Mouse (Mus musculus) left cerebral cortex, postnatal 14 days (tissue): Measurements from ENCODE around the gene Creb5. TPM values are rescaled to one million over a fixed set of nuclear protein-coding genes. Genes with fewer than 3 reads are reported as not detected.
A peak's percentile ranks its signal among the peaks of the same experiment; 100 is the strongest.

Source experiments
- DNase-seq, 2 experiments: peaks; one replicate each; pipeline ENCODE4 v3.0.0; 2021 to 2022; ENCODE audit warnings: low spot score in 2 of 2, mixed read lengths in 1 of 2
- intact Hi-C: fragments of 180-260 bp; cut with DNase I; formaldehyde crosslinking; loops from one replicate; pipeline ENCODE4 v1.15.1; 2025
- total RNA-seq, 2 experiments: library from RNA; stranded (reverse); gene quantifications; 2 replicates each; pipeline ENCODE4 v1.2.3; 2021

The Creb5 gene
- total RNA-seq, 2 experiments from 2014 or later = 3.8 to 4.0 TPM

DNA sequence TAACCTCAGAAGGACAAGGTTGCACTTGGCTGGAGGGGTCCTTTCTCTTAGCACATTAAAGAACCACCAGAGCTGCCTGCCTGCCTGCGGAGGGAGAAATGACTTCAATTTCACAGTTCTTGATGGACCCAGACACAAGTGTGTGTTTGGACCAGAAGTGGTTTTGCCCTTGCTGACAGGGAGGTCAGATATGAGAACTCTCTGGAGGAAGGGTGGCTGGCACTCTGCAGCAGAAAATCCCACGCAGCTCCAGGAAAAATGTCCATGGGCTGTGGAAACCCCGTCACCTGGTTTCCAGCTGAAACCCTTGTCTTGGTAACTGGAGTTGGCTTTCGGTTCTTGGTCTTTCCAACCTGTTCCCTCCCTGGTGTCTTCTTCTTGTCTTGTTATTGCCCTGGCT, 285.4 kb downstream of the Creb5 start:
- intact Hi-C loops = no loop called here
- DNase-seq = no peak

GRCm38 (mm10) chr6:53572979-53573710, 286.1 kb downstream of the Creb5 start:
- DNase-seq = peak; percentile 84 to 93
- intact Hi-C loops = no loop called here

DNA sequence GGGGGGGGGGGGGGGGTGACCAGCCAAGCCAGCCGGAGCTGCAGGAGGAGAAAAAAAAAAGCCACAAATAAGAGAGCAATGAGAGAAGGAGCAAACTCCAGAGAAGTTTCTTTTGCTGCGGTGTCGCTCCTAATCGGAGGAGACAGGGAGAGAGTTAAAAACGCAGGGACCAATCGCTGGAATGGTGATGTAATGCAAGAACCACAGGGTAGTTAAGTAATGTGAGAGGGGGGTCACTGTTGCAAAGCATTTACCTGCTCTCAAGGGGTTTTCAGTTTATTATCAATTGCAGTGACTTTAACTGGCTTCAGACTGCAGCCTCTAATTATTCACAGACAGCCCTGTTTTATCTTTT, 286.6 kb downstream of the Creb5 start:
- intact Hi-C loops = no loop called here
- no peak for DNase-seq

DNA sequence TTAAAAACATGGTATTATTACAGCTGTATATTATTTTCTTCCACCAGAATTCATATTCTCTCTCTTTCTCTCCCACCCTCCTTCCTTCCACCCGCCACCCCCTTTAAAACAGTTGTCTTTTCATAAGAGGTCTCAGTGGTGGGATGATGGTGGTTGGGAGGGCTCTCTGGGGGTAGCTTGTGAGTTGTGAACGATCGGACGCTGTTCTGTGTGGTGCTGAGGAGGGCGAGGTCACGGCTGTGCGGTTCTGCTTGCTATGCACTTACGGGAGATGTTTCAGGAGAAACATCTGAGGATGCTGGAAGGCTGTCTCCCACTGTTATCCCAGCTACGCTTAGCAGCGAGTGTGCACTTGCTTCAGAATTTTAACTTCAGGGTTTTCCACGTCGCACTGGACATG, 287.0 kb downstream of the Creb5 start:
- intact Hi-C loops = no loop called here
- DNase-seq = no peak

- DNase-seq = no peak
- intact Hi-C loops = no loop called here
Observed at GRCm38 (mm10) chr6:53575191-53575590, 288.1 kb downstream of the Creb5 start.

GRCm38 (mm10) chr6:53575836-53576235, 288.8 kb downstream of the Creb5 start:
- intact Hi-C loops = no loop called here
- DNase-seq = no peak

DNA sequence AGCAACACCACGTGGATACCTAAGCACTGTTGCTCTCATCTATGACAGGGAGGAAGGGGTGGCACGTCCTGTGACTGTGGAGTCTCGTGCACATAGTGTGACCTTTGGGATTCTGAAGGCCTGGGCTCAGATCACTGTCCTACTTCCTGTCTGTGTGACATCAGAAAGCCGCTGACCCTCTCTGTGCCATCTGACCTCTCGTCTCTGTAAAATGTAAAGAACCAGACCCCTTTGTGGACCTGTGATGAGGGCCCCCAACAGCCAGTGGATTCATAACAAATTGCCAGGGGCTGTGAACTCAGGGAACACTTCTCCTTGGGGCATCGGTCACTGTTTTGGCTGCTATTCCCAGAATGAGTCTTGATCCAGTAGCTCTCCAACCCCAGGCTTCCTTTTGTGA, 289.8 kb downstream of the Creb5 start:
- intact Hi-C loops = no loop called here
- DNase-seq = no peak

GRCm38 (mm10) chr6:53577776-53578175, 290.7 kb downstream of the Creb5 start:
- DNase-seq = no peak
- intact Hi-C loops = no loop called here

DNA sequence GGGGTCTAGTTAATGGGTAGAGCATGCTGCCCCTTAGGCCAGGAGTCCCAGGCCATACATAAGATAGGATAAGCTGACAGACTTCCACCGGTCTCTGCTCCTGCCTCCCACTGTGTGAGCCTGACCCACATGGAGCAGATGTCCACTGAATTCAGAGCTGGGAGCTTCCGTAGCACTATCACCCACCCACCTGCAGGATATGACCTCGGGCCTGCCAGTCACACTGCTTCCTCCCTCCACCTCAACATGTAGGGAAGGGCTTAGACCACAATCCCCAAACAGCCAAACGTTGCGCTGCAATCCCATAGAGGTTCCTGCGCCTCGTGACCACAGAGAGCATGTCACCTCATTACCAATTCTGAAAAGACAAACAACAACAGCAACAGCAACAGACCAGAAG, 293.3 kb downstream of the Creb5 start:
- no peak for DNase-seq
- intact Hi-C loops = no loop called here

GRCm38 (mm10) chr6:53583234-53583875, 296.3 kb downstream of the Creb5 start:
- DNase-seq = peak; percentile 56 to 72
- intact Hi-C loops = no loop called here

DNA sequence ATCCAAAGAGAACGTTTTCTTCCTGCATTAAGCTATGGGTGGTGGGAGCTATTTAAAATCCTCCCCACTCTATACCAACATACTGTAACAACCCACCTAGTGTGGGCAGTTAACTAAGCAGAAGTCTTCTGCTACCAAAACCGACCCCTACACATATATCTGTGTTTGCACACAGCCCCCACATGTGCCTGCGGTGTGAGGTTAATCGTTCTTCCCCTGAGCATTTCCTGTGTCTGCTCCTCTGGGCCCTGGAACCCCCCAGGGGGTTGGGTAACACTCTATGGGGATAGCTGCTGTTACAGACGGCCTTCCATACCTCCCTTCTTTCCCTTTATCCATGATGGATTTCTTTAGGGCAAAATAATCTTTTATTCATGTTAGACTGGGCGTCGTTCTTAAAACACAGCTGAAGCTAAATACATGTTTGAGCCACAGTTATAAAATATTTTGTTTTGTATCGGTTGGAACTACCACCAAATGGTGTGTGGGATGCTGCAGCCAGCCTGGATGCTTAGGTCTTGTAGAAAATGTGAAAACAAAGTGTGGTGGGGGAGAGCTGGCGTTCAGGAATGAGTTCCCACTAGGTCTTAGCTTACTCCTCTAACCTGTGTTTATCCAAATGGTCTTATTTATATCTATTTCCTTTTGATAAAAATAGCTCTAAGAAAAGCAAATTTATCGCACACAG, 297.8 kb downstream of the Creb5 start:
- intact Hi-C loops = no loop called here
- DNase-seq = peak in 1 of 2 experiments; percentile 27

- intact Hi-C loops = no loop called here
- no peak for DNase-seq
Observed at GRCm38 (mm10) chr6:53589746-53590145, 302.7 kb downstream of the Creb5 start.

DNA sequence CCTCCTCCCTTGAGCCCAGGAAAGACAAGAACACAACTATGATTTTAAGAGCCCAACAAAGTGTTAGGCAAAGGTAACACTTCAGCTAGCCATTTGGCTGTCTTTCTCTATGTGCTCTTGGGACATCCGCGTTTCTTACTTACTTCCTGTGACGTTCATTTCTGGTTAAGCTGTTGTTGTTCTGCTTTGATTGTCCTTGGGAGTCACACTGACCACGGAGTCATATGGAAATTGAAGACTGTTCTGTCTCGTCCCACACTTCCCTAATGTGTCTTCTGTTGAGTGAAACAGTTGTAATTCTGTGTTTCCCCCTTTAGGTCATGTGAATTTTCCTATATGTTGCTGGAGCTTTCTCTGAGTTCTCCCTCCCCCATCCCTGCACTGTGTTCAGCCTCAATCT, 305.2 kb downstream of the Creb5 start:
- no peak for DNase-seq
- intact Hi-C loops = no loop called here

DNA sequence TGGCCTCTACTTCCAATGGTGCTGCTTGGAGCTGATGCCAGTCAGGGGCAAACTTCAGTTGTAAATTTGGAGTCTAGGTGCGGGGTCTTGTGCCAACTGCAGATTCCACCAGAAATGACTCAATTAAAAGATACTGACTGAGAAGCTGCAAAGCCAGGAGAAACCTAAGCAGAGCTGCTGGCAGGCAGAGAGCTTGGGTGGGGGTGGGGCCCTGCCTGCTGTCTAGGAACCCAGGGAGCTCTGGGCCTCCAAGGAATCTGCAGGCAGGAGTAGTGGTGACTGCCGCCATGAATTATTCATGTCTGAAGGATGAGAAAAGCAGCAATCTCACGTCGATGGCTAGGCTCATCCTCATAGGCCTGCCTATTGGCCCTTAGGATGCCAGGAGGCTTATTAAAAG, 306.5 kb downstream of the Creb5 start:
- intact Hi-C loops = no loop called here
- DNase-seq = no peak

GRCm38 (mm10) chr6:53594316-53594715, 307.2 kb downstream of the Creb5 start:
- intact Hi-C loops = no loop called here

DNA sequence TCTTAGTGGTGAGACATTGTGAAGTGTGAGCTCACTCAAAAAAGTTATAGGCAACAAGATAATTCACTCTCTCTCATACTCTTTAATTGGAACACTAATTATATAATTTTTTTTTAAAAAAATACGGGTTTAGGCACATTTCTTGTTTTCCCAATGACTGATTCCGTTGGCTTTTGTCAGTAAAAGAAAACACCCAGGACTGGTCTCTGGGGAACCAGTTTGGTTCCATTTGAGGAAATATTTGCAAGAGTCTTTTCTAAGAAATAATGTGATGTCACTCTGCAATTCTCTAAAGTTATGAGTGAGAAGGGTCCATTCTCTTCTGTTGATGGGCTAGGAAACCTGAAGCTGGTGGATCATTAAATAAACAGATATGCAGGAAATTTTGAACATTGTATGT, 309.3 kb downstream of the Creb5 start:
- intact Hi-C loops = no loop called here
- no peak for DNase-seq

More at GRCm38 (mm10) chr6:53594316-53594715, 307.2 kb downstream of the Creb5 start:
- DNase-seq = no peak

DNA sequence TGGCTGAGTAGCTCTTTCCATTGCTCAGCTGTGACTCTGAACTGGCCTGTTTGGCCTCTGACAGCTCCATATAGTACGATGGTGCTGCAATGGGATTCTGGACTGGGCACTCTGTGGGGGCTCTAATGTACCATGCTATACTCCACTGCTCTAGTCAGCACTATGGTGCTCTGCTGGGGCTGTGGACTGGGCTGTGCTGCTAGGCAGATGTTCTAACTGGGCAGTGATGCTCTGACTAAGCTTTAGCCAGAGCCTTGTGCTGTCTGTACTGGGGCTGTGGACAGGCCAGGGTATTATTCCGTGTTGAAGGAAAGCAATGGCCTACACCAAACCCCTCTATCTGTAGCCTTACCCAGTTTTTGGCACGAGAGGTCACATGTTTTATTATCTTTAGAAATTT, 316.0 kb downstream of the Creb5 start:
- intact Hi-C loops = no loop called here
- no peak for DNase-seq

- intact Hi-C loops = no loop called here
Observed at GRCm38 (mm10) chr6:53603695-53604094, 316.6 kb downstream of the Creb5 start.

DNA sequence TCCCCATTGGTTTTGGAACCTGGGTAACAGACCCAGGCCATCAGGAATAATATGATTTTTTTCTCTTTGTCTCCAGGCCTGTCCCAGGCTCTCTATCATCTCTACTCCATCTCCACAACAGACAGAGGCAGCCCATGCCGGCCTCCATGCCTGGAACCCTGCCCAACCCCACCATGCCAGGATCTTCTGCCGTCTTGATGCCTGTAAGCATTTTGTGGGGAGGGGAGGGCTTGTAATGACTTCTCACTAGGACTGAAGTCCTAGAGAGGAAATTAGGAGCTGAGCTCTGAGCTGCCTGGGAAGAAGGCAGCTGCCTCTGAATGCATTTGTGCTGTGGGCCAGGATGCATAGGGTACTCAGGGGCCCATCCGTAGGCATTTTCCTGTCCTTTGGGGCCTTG, 317.3 kb downstream of the Creb5 start:
- intact Hi-C loops = no loop called here
- DNase-seq = no peak

More at GRCm38 (mm10) chr6:53603695-53604094, 316.6 kb downstream of the Creb5 start:
- DNase-seq = no peak

DNA sequence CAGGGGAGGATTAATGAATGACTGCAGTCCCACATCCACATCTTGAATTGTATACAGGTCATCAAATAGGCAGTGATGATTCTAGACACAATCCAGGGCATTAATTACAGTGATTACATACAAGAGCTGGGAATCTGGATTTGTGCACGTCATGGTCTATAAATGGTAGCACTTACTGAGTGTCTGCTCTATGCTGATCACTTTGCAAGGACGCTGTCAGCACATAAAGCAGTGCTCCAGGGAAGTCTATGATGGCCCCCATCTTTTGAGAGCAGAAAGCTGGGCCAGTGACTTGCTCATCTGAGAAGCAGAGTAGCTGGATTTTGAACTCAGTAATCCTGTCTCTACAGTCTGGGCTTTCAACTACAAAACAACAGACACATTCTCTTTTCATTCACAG, 318.1 kb downstream of the Creb5 start:
- no peak for DNase-seq
- intact Hi-C loops = no loop called here

- intact Hi-C loops = no loop called here
- no peak for DNase-seq
Observed at GRCm38 (mm10) chr6:53611451-53611945, 324.4 kb downstream of the Creb5 start.
